In the genomic region with DNA sequence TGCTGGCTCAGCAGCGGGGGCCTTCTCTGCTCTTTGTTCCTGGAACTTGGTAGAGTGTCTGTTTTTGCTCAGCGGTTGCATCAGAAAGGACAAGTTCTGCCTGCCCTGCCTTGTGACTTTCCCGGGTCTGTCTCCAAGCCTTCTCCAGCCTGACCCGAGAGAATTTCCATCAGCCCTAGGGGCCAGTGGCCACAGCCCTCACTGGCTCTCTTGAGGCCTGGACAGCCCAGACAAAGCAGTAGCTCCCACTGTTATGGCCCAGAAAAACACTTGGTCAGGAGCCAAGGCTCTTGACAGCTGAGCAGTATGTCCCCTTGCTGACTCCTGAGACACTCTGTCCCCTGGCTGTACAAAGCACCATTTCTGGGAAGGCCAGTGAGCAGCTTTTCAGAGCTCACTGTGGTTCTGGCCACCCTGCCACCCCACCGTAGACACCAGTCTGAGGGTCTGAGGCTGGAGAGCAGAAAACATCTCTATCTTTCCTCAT, we compare ENCODE assay signal across 8 mouse cellular contexts. TPM values are rescaled to one million over a fixed set of nuclear protein-coding genes. Genes with fewer than 3 reads are reported as not detected.
DNase-seq lines count a peak whose midpoint lies in the region; ATAC-seq lines count a peak whose summit lies in the region.

A gene (plus strand): TSS at position 437 of the 487 bp plus-strand sequence.

- no peak for ATAC-seq in erythroblast, adult 5-6 weeks (replicated peaks; ENCODE audit: low FRiP score, poor library complexity, severe bottlenecking)
- ATAC-seq in hindbrain, embryonic 14.5 days (ENCODE audit: low FRiP score): no peak
- ATAC-seq in megakaryocyte-erythroid progenitor cell, adult 5-6 weeks (replicated peaks; ENCODE audit: low FRiP score, low TSS enrichment, poor library complexity, severe bottlenecking): no peak

- H3K4me2 ChIP-seq in hindbrain, embryonic 14.5 days (replicated peaks): no peak within 1 kb of the TSS

- peak within 1 kb of the TSS; percentile 18; the same call in 1 of the 2 replicates for H3K9ac ChIP-seq in hindbrain, embryonic 14.5 days

- H3K4me1 ChIP-seq in erythroblast, embryonic 14.5 days (ENCODE audit: control insufficient read depth): peaks cover 12% of the 10 kb centered on the region
- H3K4me1 ChIP-seq in hindbrain, embryonic 14.5 days (replicated peaks; ENCODE audit: control insufficient read depth, insufficient read depth, low read length): peaks cover 20% of the 10 kb centered on the region

- no peaks in the 10 kb centered on the region for H3K27me3 ChIP-seq in erythroblast, embryonic 14.5 days (ENCODE audit: control insufficient read depth)
- no peaks in the 10 kb centered on the region for H3K27me3 ChIP-seq in hindbrain, embryonic 14.5 days (ENCODE audit: control insufficient read depth, insufficient read depth, low read length)

- H3K27ac ChIP-seq in hindbrain, embryonic 14.5 days: peak within 1 kb of the TSS; percentile 74

- peak; percentile 74 to 76 for DNase-seq in cerebellum, adult 18-20 months
- peak; percentile 87 for DNase-seq in gastrocnemius, adult 18-20 months (ENCODE audit: low spot score)
- peak; percentile 28 for DNase-seq in hindbrain, embryonic 14.5 days (ENCODE audit: low spot score)
- DNase-seq in layer of hippocampus, postnatal 36 days: peak; percentile 76
- DNase-seq in lung, postnatal 14 days: peak; percentile 78

- peak within 1 kb of the TSS; percentile 27 for H3K4me3 ChIP-seq in erythroblast, embryonic 14.5 days (replicated peaks)
- H3K4me3 ChIP-seq in hindbrain, embryonic 14.5 days (replicated peaks; ENCODE audit: low read length): no peak within 1 kb of the TSS

- 29% methylated on average over 5 of the region's 5 CpGs for WGBS in hindbrain, embryonic 14.5 days

- H3K9me3 ChIP-seq in erythroblast, embryonic 14.5 days (ENCODE audit: control insufficient read depth, low read length): no peaks in the 10 kb centered on the region
- H3K9me3 ChIP-seq in hindbrain, embryonic 14.5 days (ENCODE audit: control insufficient read depth, low read length): no peaks in the 10 kb centered on the region

- H3K36me3 ChIP-seq in erythroblast, embryonic 14.5 days (ENCODE audit: control insufficient read depth): peaks cover 48% of the 10 kb centered on the region
- H3K36me3 ChIP-seq in hindbrain, embryonic 14.5 days (replicated peaks; ENCODE audit: control insufficient read depth, insufficient read depth): peaks cover 42% of the 10 kb centered on the region

RNA-seq across cellular contexts. Expression of the gene that starts here (rescaled TPM):
- polyA plus RNA-seq in erythroblast, embryonic 14.5 days (2012): 0.06 and 0.33 TPM in 2 replicates
- 2.7 TPM in 1 of 2 replicates, not detected in the other for total RNA-seq in erythroblast, adult 5-6 weeks (2015; ENCODE audit: low replicate concordance)
- 1.3 and 5.6 TPM in 2 replicates for total RNA-seq in erythroblast, adult 5-6 weeks (2017; ENCODE audit: low replicate concordance)
- 10 to 100 TPM; 10.4 to 18.7 TPM for total RNA-seq in gastrocnemius, adult 18-20 months (2021)
- polyA plus RNA-seq in hindbrain, embryonic 14.5 days (2014; fragmentation: Nextera tagmentation; extraction: Ambion mirVana): 5.9 and 6.9 TPM in 2 replicates
- 10 to 100 TPM; 16.8 to 21.9 TPM for total RNA-seq in layer of hippocampus, postnatal 36 days (2021)
- total RNA-seq in megakaryocyte-erythroid progenitor cell, adult 5-6 weeks (2014; fragmentation: Nextera tagmentation): not detected in 2 replicates
- not detected in 2 replicates for total RNA-seq in megakaryocyte-erythroid progenitor cell, adult 5-6 weeks (2017)

Comparison
In these comparisons a context has a peak if more than half of its experiments do, and no peak if none do; other contexts are left out.
1. DNase-seq: peak in every context shown above with its lines; median percentile 87 in gastrocnemius, adult 18-20 months; 78 in lung, postnatal 14 days; 76 in layer of hippocampus, postnatal 36 days; 75 in cerebellum, adult 18-20 months; 28 in hindbrain, embryonic 14.5 days.